Mouse (Mus musculus) kidney, adult 2 months (tissue): Measurements from ENCODE around the gene Slc25a1.

Source experiments
- CTCF ChIP-seq: fragments of 200-500 bp; conservative IDR thresholded peaks from 2 replicates; pipeline ENCODE4 v1.5.1; 2011; ENCODE audit warnings: low read depth, mild to moderate bottlenecking, control low read depth, low read length, moderate library complexity, mixed read lengths; ENCODE audit not compliant: insufficient read depth, insufficient read length
- POLR2A ChIP-seq: fragments of 200-500 bp; IDR thresholded peaks from one replicate; pipeline ENCODE4 v1.6.1; 2011; ENCODE audit warnings: low read depth, low read length, control low read depth

DNA sequence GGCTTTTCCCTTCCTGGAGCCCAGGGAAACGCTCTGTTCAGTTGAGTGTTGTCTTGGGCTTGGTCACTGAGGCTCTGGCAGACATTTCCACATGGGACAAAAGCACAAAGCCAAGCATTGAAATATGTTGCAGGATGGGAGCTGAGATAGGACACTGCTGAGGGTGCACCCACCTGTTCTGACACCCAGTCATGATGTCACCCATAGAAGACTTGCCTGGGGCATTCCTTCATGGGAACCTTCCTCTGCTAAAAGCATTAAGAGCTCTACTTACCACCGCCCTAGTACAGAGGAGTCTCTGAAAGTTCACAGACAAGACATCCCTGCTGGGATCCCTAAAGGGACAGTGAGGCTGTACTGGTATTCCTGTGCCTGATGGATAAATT is 37.7 kb downstream of the Slc25a1 start:
- TF ChIP-seq POLR2A, result no peak
- TF ChIP-seq CTCF, result no peak
